Mouse (Mus musculus): ENCODE measurements around the gene Tssk6. TPM values are rescaled to one million over a fixed set of nuclear protein-coding genes. Genes with fewer than 3 reads are reported as not detected.
"Not testable (repeated sequence)": the region's sequence is repeated elsewhere in the genome, so short reads cannot be mapped to it uniquely, and the experiment has no call there.

Gene Tssk6
- polyA plus RNA-seq, 1 experiment from 2014 or later: 2.3 TPM

DNA sequence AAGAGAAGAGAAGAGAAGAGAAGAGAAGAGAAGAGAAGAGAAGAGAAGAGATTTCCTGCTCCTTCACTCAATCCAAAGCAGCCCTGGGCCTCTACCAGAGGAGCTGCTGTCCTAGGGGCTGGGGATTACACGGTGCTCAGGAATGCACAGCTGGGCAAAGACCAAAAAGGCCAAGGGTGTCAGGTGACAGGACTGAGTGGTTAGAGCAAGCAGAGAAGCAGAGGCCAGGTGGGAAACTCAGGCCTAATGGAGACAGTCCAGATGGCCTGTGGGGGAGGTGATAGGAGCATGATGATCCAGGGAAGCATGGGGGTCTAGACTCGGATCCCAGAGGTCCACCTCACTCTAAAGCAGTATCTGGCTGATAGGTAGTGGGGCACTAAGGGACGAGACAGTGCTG, 37.6 kb downstream of the Tssk6 start:
- ATAC-seq (ENCODE audit: insufficient read depth, low FRiP score): no peak
- no peaks in the 10 kb centered on the region for H3K36me3 ChIP-seq (ENCODE audit: control insufficient read depth, insufficient read depth, low read length)
- WGBS: 25% methylated on average over 3 of the region's 3 CpGs
- no peak overlapping the region for H3K9ac ChIP-seq (ENCODE audit: low read length)
- peaks cover 33% of the 10 kb centered on the region for H3K4me1 ChIP-seq (ENCODE audit: control insufficient read depth, insufficient read depth, low read length)
- no peaks in the 10 kb centered on the region for H3K9me3 ChIP-seq (replicated peaks; ENCODE audit: control insufficient read depth, low read length)
- no peak overlapping the region for H3K4me2 ChIP-seq (ENCODE audit: low read depth, low read length)
- no peak overlapping the region for H3K4me3 ChIP-seq (replicated peaks; ENCODE audit: low read length)
- H3K27ac ChIP-seq (ENCODE audit: low read length): no peak overlapping the region
- H3K27me3 ChIP-seq (ENCODE audit: control insufficient read depth, insufficient read depth, low read length): no peaks in the 10 kb centered on the region

DNA sequence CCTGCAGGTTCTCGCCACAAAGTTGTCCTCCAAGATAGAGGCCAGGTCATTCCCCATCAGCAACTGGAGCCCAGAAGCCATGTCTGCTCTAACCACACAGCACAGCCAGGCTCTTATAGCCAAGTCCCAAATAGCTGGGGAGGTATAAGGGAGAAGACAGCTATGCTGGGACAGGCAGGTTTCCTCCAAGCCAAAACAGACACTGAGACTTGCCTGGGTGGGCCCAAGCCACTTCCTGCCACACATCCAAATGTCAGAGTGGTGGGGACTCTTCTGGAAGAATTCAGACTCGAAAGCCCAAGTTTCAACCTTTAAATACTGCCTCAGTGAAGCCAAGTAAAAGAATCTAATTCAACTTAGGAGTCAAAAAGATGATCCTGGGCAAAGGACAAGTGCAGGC, 38.4 kb downstream of the Tssk6 start:
- peaks cover 33% of the 10 kb centered on the region for H3K4me1 ChIP-seq (ENCODE audit: control insufficient read depth, insufficient read depth, low read length)
- H3K4me2 ChIP-seq (ENCODE audit: low read depth, low read length): no peak overlapping the region
- 86% methylated on average over 2 of the region's 2 CpGs for WGBS
- H3K27me3 ChIP-seq (ENCODE audit: control insufficient read depth, insufficient read depth, low read length): no peaks in the 10 kb centered on the region
- no peak overlapping the region for H3K9ac ChIP-seq (ENCODE audit: low read length)
- H3K36me3 ChIP-seq (ENCODE audit: control insufficient read depth, insufficient read depth, low read length): no peaks in the 10 kb centered on the region
- no peaks in the 10 kb centered on the region for H3K9me3 ChIP-seq (replicated peaks; ENCODE audit: control insufficient read depth, low read length)
- no peak overlapping the region for H3K4me3 ChIP-seq (replicated peaks; ENCODE audit: low read length)
- no peak for ATAC-seq (ENCODE audit: insufficient read depth, low FRiP score)
- no peak overlapping the region for H3K27ac ChIP-seq (ENCODE audit: low read length)

DNA sequence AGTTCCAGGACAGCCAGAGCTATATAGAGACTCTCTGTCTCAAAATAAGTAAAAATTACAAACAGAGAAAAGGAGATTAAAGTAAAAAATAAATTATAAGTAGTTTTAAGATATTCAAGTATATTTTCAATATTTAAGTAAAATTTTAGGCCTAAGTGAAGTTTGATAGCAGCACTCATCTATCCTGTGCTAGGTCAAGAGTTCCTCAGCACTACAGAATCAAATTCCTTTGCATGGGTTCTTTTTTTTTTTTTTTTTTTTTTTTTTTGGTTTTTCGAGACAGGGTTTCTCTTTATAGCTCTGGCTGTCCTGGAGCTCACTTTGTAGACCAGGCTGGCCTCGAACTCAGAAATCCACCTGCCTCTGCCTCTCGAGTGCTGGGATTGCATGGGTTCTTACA, 40.5 kb downstream of the Tssk6 start:
- H3K27ac ChIP-seq (ENCODE audit: low read length); H3K36me3 ChIP-seq (ENCODE audit: control insufficient read depth, insufficient read depth, low read length); H3K9ac ChIP-seq (ENCODE audit: low read length); H3K4me2 ChIP-seq (ENCODE audit: low read depth, low read length); H3K4me3 ChIP-seq (replicated peaks; ENCODE audit: low read length); H3K9me3 ChIP-seq (replicated peaks; ENCODE audit: control insufficient read depth, low read length); ATAC-seq (ENCODE audit: insufficient read depth, low FRiP score); H3K27me3 ChIP-seq (ENCODE audit: control insufficient read depth, insufficient read depth, low read length): not testable (repeated sequence)
- WGBS: 96% methylated on average over 2 of the region's 3 CpGs
- H3K4me1 ChIP-seq (ENCODE audit: control insufficient read depth, insufficient read depth, low read length): peaks cover 13% of the 10 kb centered on the region

DNA sequence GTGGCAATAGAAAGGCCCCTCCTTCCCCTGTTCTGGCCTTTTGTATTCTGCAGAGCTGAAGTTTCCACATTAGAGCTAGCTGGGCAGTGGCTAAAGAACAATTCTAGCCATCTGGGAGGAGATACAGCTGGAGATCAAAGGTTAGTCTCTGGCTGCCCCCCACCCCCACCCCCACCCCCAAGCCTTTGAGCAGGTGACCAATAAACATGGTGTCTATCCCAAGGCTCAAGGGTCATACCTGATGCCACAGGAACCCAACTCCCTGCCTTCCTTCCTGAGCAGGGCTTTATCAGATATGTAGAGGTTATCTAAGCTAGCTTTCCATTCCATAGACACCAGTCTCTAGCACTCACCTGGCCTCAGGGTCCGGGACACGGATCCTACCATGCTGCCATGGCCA, 48.3 kb downstream of the Tssk6 start:
- H3K4me3 ChIP-seq (replicated peaks; ENCODE audit: low read length): no peak overlapping the region
- ATAC-seq (ENCODE audit: insufficient read depth, low FRiP score): no peak

More for the DNA sequence above, 48.3 kb downstream of the Tssk6 start:
- no peaks in the 10 kb centered on the region for H3K27me3 ChIP-seq (ENCODE audit: control insufficient read depth, insufficient read depth, low read length)
- no peaks in the 10 kb centered on the region for H3K9me3 ChIP-seq (replicated peaks; ENCODE audit: control insufficient read depth, low read length)
- no peak overlapping the region for H3K4me2 ChIP-seq (ENCODE audit: low read depth, low read length)
- no peaks in the 10 kb centered on the region; the same call in 1 of the 2 replicates for H3K4me1 ChIP-seq (ENCODE audit: control insufficient read depth, insufficient read depth, low read length)
- 84% methylated on average over 2 of the region's 2 CpGs for WGBS
- H3K27ac ChIP-seq (ENCODE audit: low read length): no peak overlapping the region
- H3K9ac ChIP-seq (ENCODE audit: low read length): no peak overlapping the region
- H3K36me3 ChIP-seq (ENCODE audit: control insufficient read depth, insufficient read depth, low read length): no peaks in the 10 kb centered on the region; the same call in 1 of the 2 replicates

Other genes with a start within 250 kb of the Tssk6 start
- gene Zfp964, start 247.7 kb upstream of the Tssk6 start, polyA plus RNA-seq (2015; fragmentation: Nextera tagmentation; extraction: Ambion mirVana): 1.9 TPM in 2 replicates
- 22.8 and 28.9 TPM in 2 replicates for gene Zfp869, start 191.5 kb upstream of the Tssk6 start, polyA plus RNA-seq (2015; fragmentation: Nextera tagmentation; extraction: Ambion mirVana)
- gene Zfp963, start 152.2 kb upstream of the Tssk6 start, polyA plus RNA-seq (2015; fragmentation: Nextera tagmentation; extraction: Ambion mirVana): 5.3 and 5.4 TPM in 2 replicates
- 0.55 TPM in 1 of 2 replicates, not detected in the other for gene Gm20422, start 127.3 kb upstream of the Tssk6 start, polyA plus RNA-seq (2015; fragmentation: Nextera tagmentation; extraction: Ambion mirVana)
- gene Atp13a1, start 111.0 kb upstream of the Tssk6 start, polyA plus RNA-seq (2015; fragmentation: Nextera tagmentation; extraction: Ambion mirVana): 45.6 and 46.6 TPM in 2 replicates
- 24.1 and 25.8 TPM in 2 replicates for gene Zfp866, start 111.0 kb upstream of the Tssk6 start, polyA plus RNA-seq (2015; fragmentation: Nextera tagmentation; extraction: Ambion mirVana)
- 10.0 and 11.0 TPM in 2 replicates for gene Gmip, start 93.5 kb upstream of the Tssk6 start, polyA plus RNA-seq (2015; fragmentation: Nextera tagmentation; extraction: Ambion mirVana)
- gene Lpar2, start 79.8 kb upstream of the Tssk6 start, polyA plus RNA-seq (2015; fragmentation: Nextera tagmentation; extraction: Ambion mirVana): 0.22 and 0.35 TPM in 2 replicates
- 3.1 and 4.6 TPM in 2 replicates for gene Pbx4, start 69.7 kb upstream of the Tssk6 start, polyA plus RNA-seq (2015; fragmentation: Nextera tagmentation; extraction: Ambion mirVana)
- 0.37 and 0.59 TPM in 2 replicates for gene Cilp2, start 14.5 kb upstream of the Tssk6 start, polyA plus RNA-seq (2015; fragmentation: Nextera tagmentation; extraction: Ambion mirVana)
- gene Ndufa13, start 374 bp downstream of the Tssk6 start, polyA plus RNA-seq (2015; fragmentation: Nextera tagmentation; extraction: Ambion mirVana): 170 and 193 TPM in 2 replicates
- 3.0 and 3.2 TPM in 2 replicates for gene Yjefn3, start 528 bp downstream of the Tssk6 start, polyA plus RNA-seq (2015; fragmentation: Nextera tagmentation; extraction: Ambion mirVana)
- 29.7 and 32.3 TPM in 2 replicates for gene Gatad2a, start 94.2 kb downstream of the Tssk6 start, polyA plus RNA-seq (2015; fragmentation: Nextera tagmentation; extraction: Ambion mirVana)
- 46.1 and 46.7 TPM in 2 replicates for gene Mau2, start 140.6 kb downstream of the Tssk6 start, polyA plus RNA-seq (2015; fragmentation: Nextera tagmentation; extraction: Ambion mirVana)
- 39.1 and 42.0 TPM in 2 replicates for gene Sugp1, start 140.6 kb downstream of the Tssk6 start, polyA plus RNA-seq (2015; fragmentation: Nextera tagmentation; extraction: Ambion mirVana)
- 8.4 and 11.6 TPM in 2 replicates for gene Tm6sf2, start 170.7 kb downstream of the Tssk6 start, polyA plus RNA-seq (2015; fragmentation: Nextera tagmentation; extraction: Ambion mirVana)
- gene Hapln4, start 181.3 kb downstream of the Tssk6 start, polyA plus RNA-seq (2015; fragmentation: Nextera tagmentation; extraction: Ambion mirVana): 0.28 TPM in 1 of 2 replicates, not detected in the other
- gene Ncan, start 218.7 kb downstream of the Tssk6 start, polyA plus RNA-seq (2015; fragmentation: Nextera tagmentation; extraction: Ambion mirVana): 0.96 and 1.4 TPM in 2 replicates
- 35.7 and 37.1 TPM in 2 replicates for gene Nr2c2ap, start 229.1 kb downstream of the Tssk6 start, polyA plus RNA-seq (2015; fragmentation: Nextera tagmentation; extraction: Ambion mirVana)
- 14.5 and 17.1 TPM in 2 replicates for gene Rfxank, start 237.0 kb downstream of the Tssk6 start, polyA plus RNA-seq (2015; fragmentation: Nextera tagmentation; extraction: Ambion mirVana)
- 38.0 and 42.8 TPM in 2 replicates for gene Borcs8, start 237.3 kb downstream of the Tssk6 start, polyA plus RNA-seq (2015; fragmentation: Nextera tagmentation; extraction: Ambion mirVana)
- gene Mef2b, start 237.5 kb downstream of the Tssk6 start, polyA plus RNA-seq (2015; fragmentation: Nextera tagmentation; extraction: Ambion mirVana): 0.25 TPM in 2 replicates

Data from stomach, embryonic 16.5 days (tissue).